In genomic region chr9:71167473-71168215, GRCm38 (mm10) we compare ENCODE assay signal across 8 mouse cellular contexts. TPM values are rescaled to one million over a fixed set of nuclear protein-coding genes. Genes with fewer than 3 reads are reported as not detected.
DNase-seq lines count a peak whose midpoint lies in the region; ATAC-seq and TF ChIP-seq lines count a peak whose summit lies in the region.
"Had no signal": no experiment of that assay in that cellular context is flagged by ENCODE, and none has a peak within 500 bp of the region (broad histone marks: within the 10 kb centered on the region; RNA-seq: fewer than 3 reads in every experiment).

No protein-coding gene starts in this region.

- no peaks in the 10 kb centered on the region for H3K36me3 ChIP-seq in forebrain, embryonic 13.5 days (ENCODE audit: poor library complexity, severe bottlenecking)
- no peaks in the 10 kb centered on the region for H3K36me3 ChIP-seq in liver, postnatal 0 days (replicated peaks; ENCODE audit: insufficient read depth, low read length)

- H3K27me3 ChIP-seq in forebrain, embryonic 13.5 days: no peaks in the 10 kb centered on the region
- no peaks in the 10 kb centered on the region for H3K27me3 ChIP-seq in liver, postnatal 0 days (ENCODE audit: insufficient read depth, low read length)

- no peaks in the 10 kb centered on the region for H3K9me3 ChIP-seq in forebrain, embryonic 13.5 days (replicated peaks)
- H3K9me3 ChIP-seq in liver, postnatal 0 days (ENCODE audit: low read length): no peaks in the 10 kb centered on the region

- H3K4me3 ChIP-seq in left cerebral cortex, adult 2 months: no peak overlapping the region
- no peak overlapping the region for H3K4me3 ChIP-seq in forebrain, embryonic 13.5 days
- no peak overlapping the region for H3K4me3 ChIP-seq in liver, postnatal 0 days (ENCODE audit: low read depth, low read length)

- intact Hi-C loops in left cerebral cortex, postnatal 10 days (cut with DNase I): no loop called here
- intact Hi-C loops in left cerebral cortex, adult 2 months (cut with DNase I): no loop called here

- no peak overlapping the region for H3K9ac ChIP-seq in forebrain, embryonic 13.5 days
- H3K9ac ChIP-seq in liver, postnatal 0 days (replicated peaks): peak overlapping the region; percentile 5; the same call in 1 of the 2 replicates

- WGBS in forebrain, embryonic 13.5 days: 4% methylated on average over 2 of the region's 2 CpGs
- 26% methylated on average over 2 of the region's 2 CpGs for WGBS in liver, postnatal 0 days (ENCODE audit: insufficient replicate concordance)

- TF ChIP-seq CTCF in left cerebral cortex, adult 2 months (IDR thresholded peaks at IDR 0.05): no peak
- TF ChIP-seq CTCF in liver, postnatal 0 days (IDR thresholded peaks at IDR 0.05; ENCODE audit: low read depth): no peak

- H3K4me1 ChIP-seq in forebrain, embryonic 13.5 days: peaks cover 15% of the 10 kb centered on the region
- H3K4me1 ChIP-seq in liver, postnatal 0 days (ENCODE audit: insufficient read depth): peaks cover 59% of the 10 kb centered on the region

- no peak overlapping the region for H3K4me2 ChIP-seq in forebrain, embryonic 13.5 days
- peak overlapping the region; percentile 24; the same call in 1 of the 2 replicates for H3K4me2 ChIP-seq in liver, postnatal 0 days (ENCODE audit: low read depth, low read length)

- TF ChIP-seq EP300 in liver, postnatal 0 days (IDR thresholded peaks at IDR 0.05; ENCODE audit: low read depth): no peak

- ATAC-seq in forebrain, embryonic 13.5 days: no peak
- ATAC-seq in liver, postnatal 0 days: no peak
- ATAC-seq in frontal cortex, adult (ENCODE audit: low TSS enrichment): no peak

- peak; percentile 32 for DNase-seq in left cerebral cortex, postnatal 10 days (ENCODE audit: extremely low spot score in 1 of 2, low spot score in 2 of 2)
- no peak for DNase-seq in left cerebral cortex, adult 2 months (ENCODE audit: extremely low spot score in 1 of 2, low spot score in 2 of 2)
- DNase-seq in brain, adult 2 months (ENCODE audit: low read depth, low spot score): peak; percentile 20
- no peak for DNase-seq in liver, postnatal 0 days
- no peak for DNase-seq in kidney, adult 18-20 months
- DNase-seq: thymus, postnatal 36 days had no signal

- no peak overlapping the region for H3K27ac ChIP-seq in left cerebral cortex, adult 2 months
- peak overlapping the region; percentile 68 for H3K27ac ChIP-seq in forebrain, embryonic 13.5 days
- peak overlapping the region; percentile 95 for H3K27ac ChIP-seq in liver, postnatal 0 days (ENCODE audit: low read depth)

RNA-seq across cellular contexts. Expression of gene Aqp9, which starts 0.8 kb away (rescaled TPM):
- total RNA-seq in left cerebral cortex, postnatal 10 days (2021): 1 to 10 TPM; 1.9 to 2.4 TPM
- total RNA-seq in left cerebral cortex, adult 2 months (2021): 1 to 10 TPM; 3.1 to 3.4 TPM
- polyA plus RNA-seq in forebrain, embryonic 13.5 days (2015; fragmentation: Nextera tagmentation; extraction: Ambion mirVana): 0.45 and 0.82 TPM in 2 replicates
- 70.9 and 75.4 TPM in 2 replicates for polyA plus RNA-seq in liver, postnatal 0 days (2015; fragmentation: Nextera tagmentation; extraction: Ambion mirVana)

RNA-seq across cellular contexts. Expression of gene Aldh1a2, which starts 47.9 kb away (rescaled TPM):
- 1 to 10 TPM; 6.1 to 8.8 TPM for total RNA-seq in left cerebral cortex, postnatal 10 days (2021)
- total RNA-seq in left cerebral cortex, adult 2 months (2021): 10 to 100 TPM in 1 of 2 experiments, 1 to 10 TPM in 1; 9.6 to 12.0 TPM
- 2.4 and 2.6 TPM in 2 replicates for polyA plus RNA-seq in forebrain, embryonic 13.5 days (2015; fragmentation: Nextera tagmentation; extraction: Ambion mirVana)
- polyA plus RNA-seq in liver, postnatal 0 days (2015; fragmentation: Nextera tagmentation; extraction: Ambion mirVana): 0.51 and 0.63 TPM in 2 replicates

Comparison
In these comparisons a context has a peak if more than half of its experiments do, and no peak if none do; other contexts are left out.
1. DNase-seq: peak in left cerebral cortex, postnatal 10 days (2 of 2) and brain, adult 2 months (single experiment); none in left cerebral cortex, adult 2 months (0 of 2), liver, postnatal 0 days (single experiment) and kidney, adult 18-20 months (single experiment).